Mouse (Mus musculus) gastrocnemius, adult 2 months (tissue): ENCODE data around the gene Ly6g6d. TPM values are rescaled to one million over a fixed set of nuclear protein-coding genes. Genes with fewer than 3 reads are reported as not detected.

Experiments
- DNase-seq: peaks from one replicate; pipeline ENCODE4 v3.0.0; 2022
- H3K27ac ChIP-seq: fragments of 200-600 bp; 2 replicates; pipeline ENCODE4 v1.8.1; 2022; ENCODE audit warnings: mild to moderate bottlenecking
- H3K4me3 ChIP-seq: fragments of 200-600 bp; 2 replicates; pipeline ENCODE4 v1.8.1; 2022; ENCODE audit warnings: mild to moderate bottlenecking, moderate library complexity
- CTCF ChIP-seq: fragments of 200-600 bp; IDR thresholded peaks from 2 replicates; pipeline ENCODE4 v1.8.1; 2022; ENCODE audit warnings: antibody characterized with exemption, mild to moderate bottlenecking, moderate library complexity
- intact Hi-C: fragments of 180-260 bp; cut with DNase I; formaldehyde crosslinking; loops from one replicate; pipeline ENCODE4 v1.15.1; 2025
- total RNA-seq, 2 experiments: library from RNA; stranded (reverse); gene quantifications; 2 replicates each; pipeline ENCODE4 v1.2.3; 2021

The Ly6g6d gene
- total RNA-seq, 2 experiments from 2014 or later = 0.50 to 1.9 TPM

DNA sequence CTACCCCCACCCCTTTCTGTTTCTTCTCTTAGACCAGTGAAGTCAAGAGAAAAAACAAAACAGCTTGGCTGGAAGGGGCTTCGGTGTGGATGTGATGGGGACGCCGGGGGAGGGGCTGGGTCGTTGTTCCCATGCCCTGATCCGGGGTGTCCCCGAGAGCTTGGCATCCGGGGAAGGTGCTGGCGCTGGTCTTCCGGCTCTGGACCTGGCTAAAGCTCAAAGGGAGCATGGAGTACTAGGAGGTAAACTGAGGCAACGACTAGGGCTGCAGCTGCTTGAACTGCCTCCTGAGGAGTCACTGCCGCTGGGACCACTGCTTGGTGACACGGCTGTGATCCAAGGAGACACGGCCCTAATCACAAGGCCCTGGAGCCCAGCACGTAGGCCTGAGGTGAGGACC lies 17.8 kb downstream of the Ly6g6d start:
- H3K27ac ChIP-seq = peak overlapping the region; percentile 91
- H3K4me3 ChIP-seq = peak overlapping the region; percentile 86
- intact Hi-C loops = no loop called here
- DNase-seq = no peak
- TF ChIP-seq CTCF = no peak

DNA sequence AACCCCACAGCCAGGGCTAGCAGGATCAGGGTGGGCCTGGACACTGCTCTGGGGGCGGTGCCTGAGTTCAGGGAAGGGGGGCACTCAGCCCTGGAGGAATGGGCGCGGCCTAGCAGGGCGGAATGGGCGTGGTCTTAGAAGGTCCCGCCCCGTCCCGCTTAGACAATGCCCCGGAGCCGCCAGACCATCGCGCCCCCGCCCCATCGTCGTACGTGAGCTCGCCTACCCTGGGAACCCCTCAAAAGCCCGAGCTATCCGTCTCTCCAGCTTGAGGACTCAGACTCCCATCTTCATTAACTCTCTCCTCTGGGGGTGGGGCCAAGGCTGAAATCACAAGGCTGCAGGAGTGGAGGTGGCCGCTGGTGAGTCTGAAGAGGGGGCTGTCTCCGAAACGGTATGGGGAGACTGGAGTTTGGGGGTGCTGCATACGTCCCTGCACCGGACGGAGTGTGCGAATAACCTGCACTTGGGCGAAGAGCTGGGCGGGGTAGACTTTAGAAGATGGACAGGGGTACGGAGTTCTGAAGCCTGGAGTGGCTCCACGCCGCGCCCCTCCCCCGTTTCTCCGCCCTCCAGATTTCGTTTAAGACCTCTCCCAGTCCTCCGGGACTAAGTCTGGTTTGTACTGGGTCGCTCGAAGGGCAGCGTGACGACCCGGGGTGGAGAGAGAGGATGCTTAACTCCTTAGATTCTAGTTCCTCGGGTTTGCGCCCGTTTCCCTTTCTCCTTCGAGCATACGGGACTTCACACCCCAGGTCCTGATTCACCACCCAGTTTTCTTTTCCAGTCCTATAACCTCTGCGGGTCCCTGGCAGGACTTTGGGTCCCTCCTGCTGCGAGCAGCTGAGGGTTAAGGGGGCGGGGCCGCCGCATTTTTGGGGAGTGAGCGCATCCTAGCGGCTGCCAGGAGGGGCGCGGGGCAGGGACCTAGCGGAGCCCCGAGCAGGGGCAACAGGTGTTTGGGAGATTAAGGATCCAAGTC lies 18.7 kb downstream of the Ly6g6d start, which contains the start of gene Ddah2:
Gene Ddah2, plus strand, starts transcription at position 125 of the 982 bp plus-strand sequence.
- peak; percentile 92 for DNase-seq
- Histone ChIP-seq H3K4me3 (peak within 1 kb of the TSS; percentile 86), H3K27ac (peak within 1 kb of the TSS; percentile 91)
- TF ChIP-seq CTCF = peak; percentile 72
- intact Hi-C loops = loop anchor here (2.0 kb wide), 1 partner anchor 38 kb away; no protein-coding TSS in a partner anchor

GRCm38 (mm10) chr17:35058316-35058715 lies 19.5 kb downstream of the Ly6g6d start:
- peak overlapping the region; percentile 86 for H3K4me3 ChIP-seq
- DNase-seq = no peak
- no peak for TF ChIP-seq CTCF
- intact Hi-C loops = loop anchor here (2.0 kb wide), 1 partner anchor 38 kb away; no protein-coding TSS in a partner anchor
- peak overlapping the region; percentile 91 for H3K27ac ChIP-seq

GRCm38 (mm10) chr17:35057090-35057489 lies 20.8 kb downstream of the Ly6g6d start:
- H3K27ac ChIP-seq = no peak overlapping the region
- H3K4me3 ChIP-seq = no peak overlapping the region
- TF ChIP-seq CTCF = no peak
- no peak for DNase-seq
- intact Hi-C loops = no loop called here

DNA sequence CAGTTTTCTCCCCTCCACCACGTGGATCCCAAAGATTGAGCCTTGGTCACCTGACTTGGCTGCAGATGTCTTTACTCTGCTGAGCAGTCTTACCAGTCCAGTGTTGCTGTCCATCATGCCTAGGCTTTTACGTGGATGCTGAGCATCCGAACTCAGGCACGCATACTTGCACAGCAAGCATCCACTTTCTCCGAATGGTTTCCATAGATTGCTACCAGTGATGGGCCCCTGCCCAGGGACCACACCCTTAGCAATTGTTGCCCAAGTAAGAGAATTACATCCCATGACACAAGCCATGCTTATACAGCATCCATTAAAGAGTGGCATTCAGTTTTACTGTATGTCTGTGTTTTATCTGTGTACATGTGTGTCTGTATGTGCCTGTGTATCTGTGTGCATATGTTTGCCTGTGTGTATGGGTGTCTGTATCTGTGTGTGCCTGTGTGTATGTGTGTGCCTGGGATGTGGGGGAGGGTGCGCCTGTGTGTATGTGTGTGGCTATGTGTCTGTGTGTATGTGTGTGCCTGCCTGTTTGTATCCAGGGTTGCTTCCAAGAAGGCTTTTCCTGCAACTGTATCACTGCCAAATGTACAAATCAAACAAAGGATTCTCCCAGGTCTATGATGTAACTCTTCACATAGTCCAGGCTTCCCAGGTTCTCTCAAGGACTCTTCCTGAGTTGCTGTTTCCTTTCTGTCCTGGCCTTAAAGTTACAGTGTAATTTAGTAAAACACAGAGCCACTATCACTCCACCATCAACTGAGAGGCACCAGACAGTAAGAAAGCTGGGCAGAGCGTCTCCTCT lies 22.0 kb downstream of the Ly6g6d start:
- no peak overlapping the region for H3K4me3 ChIP-seq
- intact Hi-C loops = no loop called here
- no peak for TF ChIP-seq CTCF
- no peak for DNase-seq
- H3K27ac ChIP-seq = no peak overlapping the region

- Histone ChIP-seq H3K27ac (peak overlapping the region; percentile 91), H3K4me3 (peak overlapping the region; percentile 82)
- intact Hi-C loops = no loop called here
- TF ChIP-seq CTCF = no peak
- no peak for DNase-seq
Measured at GRCm38 (mm10) chr17:35052271-35052798, 25.5 kb downstream of the Ly6g6d start.

- Histone ChIP-seq H3K27ac (peak overlapping the region; percentile 91), H3K4me3 (peak overlapping the region; percentile 82)
- peak; percentile 69 for DNase-seq
- no peak for TF ChIP-seq CTCF
- intact Hi-C loops = no loop called here
Measured at GRCm38 (mm10) chr17:35051156-35052086, 26.4 kb downstream of the Ly6g6d start.

DNA sequence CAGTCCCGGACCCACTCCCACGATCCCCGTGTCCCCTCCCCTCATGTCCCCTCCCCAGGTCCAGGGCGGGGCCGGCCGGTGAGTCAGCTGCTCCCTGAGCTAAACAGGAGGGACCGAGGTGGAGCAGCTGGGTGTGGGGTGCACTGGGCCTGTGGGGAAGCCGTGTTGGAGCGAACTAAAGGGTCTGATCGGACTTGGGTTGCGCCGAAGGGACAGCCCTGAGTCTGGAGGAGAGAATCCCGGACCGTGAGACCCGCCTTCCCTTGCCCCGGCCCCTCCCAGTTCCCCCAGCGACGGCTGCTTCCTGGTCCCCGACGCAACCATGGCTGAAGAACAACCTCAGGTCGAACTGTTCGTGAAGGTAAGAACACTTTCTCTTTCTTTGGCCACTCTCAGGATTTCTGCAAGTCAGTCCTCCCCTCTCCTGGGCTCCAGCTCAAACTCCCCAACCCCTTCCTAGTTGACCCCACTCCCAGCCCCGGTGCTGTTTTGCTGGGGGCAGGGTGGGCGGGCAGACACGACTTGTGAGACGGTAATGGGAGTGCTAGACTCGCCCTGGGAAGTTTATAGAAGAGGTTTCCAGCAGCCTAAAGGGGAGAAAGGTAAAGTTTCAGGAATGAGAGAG lies 27.6 kb downstream of the Ly6g6d start:
- TF ChIP-seq CTCF = no peak
- DNase-seq = peak; percentile 82
- intact Hi-C loops = no loop called here
- peak overlapping the region; percentile 91 for H3K27ac ChIP-seq
- H3K4me3 ChIP-seq = peak overlapping the region; percentile 82

- peak; percentile 61 for DNase-seq
Measured at GRCm38 (mm10) chr17:35049561-35050016, 28.3 kb downstream of the Ly6g6d start, which contains the start of gene Clic1. Clic1 (plus strand) TSS chr17:35049966.

GRCm38 (mm10) chr17:35048932-35049440 lies 28.9 kb downstream of the Ly6g6d start:
- H3K4me3 ChIP-seq = no peak overlapping the region
- peak overlapping the region; percentile 91 for H3K27ac ChIP-seq
- TF ChIP-seq CTCF = no peak
- DNase-seq = no peak
- intact Hi-C loops = no loop called here

More at GRCm38 (mm10) chr17:35049561-35050016, 28.3 kb downstream of the Ly6g6d start, which contains the start of gene Clic1:
- peak within 1 kb of the TSS; percentile 91 for H3K27ac ChIP-seq
- peak; percentile 13; the same call in 1 of the 2 replicates for TF ChIP-seq CTCF
- intact Hi-C loops = no loop called here
- peak within 1 kb of the TSS; percentile 82 for H3K4me3 ChIP-seq
